Mouse (Mus musculus) erythroblast, adult 5-6 weeks (primary cell): Measurements from ENCODE around the gene Fam69b. TPM values are rescaled to one million over a fixed set of nuclear protein-coding genes. Genes with fewer than 3 reads are reported as not detected.

Experiments
- ATAC-seq: replicated peaks from 2 replicates; pipeline ENCODE4 v1.8.0; 2016; ENCODE audit warnings: moderate number of reproducible peaks, mild to moderate bottlenecking, moderate TSS enrichment, inconsistent platforms; ENCODE audit not compliant: poor library complexity, low FRiP score, severe bottlenecking
- total RNA-seq, 2 experiments: library from RNA; stranded (forward) in 1 of 2; stranded (reverse) in 1 of 2; fragments of 150-400 nt in 1 of 2; fragments of 200-764, 138-1000 nt in 1 of 2; gene quantifications; 2 replicates each; pipeline versions ENCODE4 v1.2.3 to v1.2.4; 2015 to 2017; ENCODE audit warnings: low replicate concordance in 2 of 2

Fam69b gene
- total RNA-seq, 2 experiments from 2014 or later, result 0.34 TPM; not detected in 1

DNA sequence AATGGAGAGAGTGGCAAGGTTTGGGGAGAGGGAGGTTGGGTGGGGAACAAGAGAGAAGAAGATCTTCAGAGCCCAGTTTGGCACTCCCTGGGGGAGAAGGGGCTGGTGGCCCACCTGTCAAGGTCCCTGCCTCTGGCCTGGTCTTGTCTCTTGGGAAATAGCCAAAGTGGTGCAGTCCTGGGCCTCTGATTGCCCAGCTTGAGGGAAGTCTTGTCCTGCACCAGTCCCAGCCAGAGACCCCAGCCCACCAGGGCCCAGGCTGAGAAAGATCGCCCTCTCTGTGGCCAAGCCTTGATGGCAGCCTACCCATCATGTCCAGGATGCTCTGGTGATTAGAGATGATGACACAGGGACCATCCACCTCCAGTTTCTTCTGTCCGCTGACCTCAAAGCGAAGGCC, 31.4 kb upstream of the Fam69b start:
- no peak for ATAC-seq

DNA sequence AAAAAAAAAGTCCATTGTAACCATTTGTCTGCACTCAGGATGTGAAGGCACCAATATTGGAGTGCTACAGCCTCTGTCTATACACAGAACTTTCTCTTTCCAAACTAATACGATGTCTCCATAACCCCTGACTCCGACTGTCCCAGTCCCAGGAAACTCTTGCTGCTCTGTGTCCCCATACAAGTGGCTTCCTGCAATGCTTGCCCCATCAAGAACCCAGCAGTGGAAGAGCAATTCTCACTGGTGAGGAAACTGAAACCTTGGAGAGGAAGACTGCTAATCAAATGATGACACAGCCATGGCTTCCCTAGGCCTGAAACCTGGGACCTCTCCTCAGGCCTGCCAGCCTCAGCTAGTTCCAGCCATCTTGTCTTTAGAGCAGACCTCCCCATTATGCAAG, 30.4 kb upstream of the Fam69b start:
- no peak for ATAC-seq

DNA sequence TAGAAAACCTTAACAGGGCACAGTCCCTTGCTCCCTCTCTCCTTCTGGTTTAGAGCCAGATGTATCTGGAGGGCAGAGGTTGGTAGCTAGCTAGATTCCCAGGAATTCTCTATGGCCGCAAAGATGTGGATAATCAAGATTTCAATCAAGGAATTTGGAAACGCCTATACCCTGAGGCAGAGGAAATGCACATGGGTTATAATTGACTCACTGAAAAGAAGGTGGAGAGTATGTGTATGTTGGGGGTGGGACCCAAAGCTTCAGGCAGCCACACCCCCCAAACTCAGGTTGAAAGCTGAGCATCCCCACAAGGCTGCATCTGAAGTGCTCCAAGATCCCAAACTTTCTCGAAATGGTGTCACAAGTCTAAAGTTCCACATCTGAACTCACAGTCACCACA, 29.8 kb upstream of the Fam69b start:
- no peak for ATAC-seq

DNA sequence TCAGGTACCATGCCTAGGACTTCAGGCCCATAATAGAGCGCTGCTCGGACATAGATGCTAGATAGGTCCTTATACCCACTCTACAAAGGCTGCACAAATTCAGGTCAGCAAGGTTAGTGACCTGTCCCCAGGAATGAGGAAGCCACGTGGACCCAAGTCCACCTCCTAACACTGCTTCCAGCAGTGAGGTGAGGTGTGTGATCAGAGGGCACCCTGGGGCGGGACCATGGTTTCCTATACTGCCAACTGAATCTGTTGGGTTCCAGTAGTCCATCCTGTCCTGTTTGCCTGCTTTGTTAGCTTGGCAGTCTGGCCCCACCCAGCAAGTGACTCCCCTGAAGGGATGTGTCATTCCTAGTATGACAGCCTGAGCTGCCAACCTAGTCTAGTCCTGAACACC, 28.3 kb upstream of the Fam69b start:
- no peak for ATAC-seq

DNA sequence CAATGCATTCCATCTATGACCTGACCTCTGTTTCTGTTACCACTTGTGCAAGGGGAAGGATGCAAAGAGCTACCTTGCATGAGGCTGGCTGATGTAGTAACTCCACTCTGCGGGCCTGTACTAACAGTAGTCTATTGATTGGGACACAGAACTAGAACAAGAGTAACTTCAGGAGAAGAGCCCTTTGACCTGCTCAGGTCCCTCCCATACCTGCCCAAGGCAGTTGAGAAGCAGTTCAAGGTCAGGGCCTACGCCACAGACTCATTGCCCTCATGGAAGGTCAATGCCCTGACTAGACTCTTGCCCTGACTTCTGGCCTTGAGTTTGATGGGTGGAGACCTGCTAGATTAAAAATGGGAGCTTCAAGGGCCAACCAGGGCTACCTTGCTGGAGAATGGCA, 27.6 kb upstream of the Fam69b start:
- no peak for ATAC-seq

DNA sequence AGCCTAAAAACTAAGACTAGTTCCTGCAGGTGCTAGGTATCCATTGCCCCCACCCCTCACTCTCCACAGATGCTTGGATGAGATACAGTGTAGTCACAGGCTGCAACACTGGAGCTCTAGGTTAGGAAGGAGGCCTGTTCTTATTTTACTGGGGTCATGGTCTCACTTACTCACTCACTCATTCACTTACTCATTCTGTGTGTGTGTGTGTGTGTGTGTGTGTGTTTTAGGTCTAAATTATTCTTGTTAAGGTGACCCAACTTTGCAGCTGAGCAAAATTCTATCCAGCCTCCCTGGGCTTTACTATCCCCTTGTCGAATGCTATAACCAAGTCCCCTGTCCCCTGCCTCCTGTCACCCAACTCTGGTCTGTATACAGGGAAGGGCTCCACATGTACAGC, 26.7 kb upstream of the Fam69b start:
- no peak for ATAC-seq

DNA sequence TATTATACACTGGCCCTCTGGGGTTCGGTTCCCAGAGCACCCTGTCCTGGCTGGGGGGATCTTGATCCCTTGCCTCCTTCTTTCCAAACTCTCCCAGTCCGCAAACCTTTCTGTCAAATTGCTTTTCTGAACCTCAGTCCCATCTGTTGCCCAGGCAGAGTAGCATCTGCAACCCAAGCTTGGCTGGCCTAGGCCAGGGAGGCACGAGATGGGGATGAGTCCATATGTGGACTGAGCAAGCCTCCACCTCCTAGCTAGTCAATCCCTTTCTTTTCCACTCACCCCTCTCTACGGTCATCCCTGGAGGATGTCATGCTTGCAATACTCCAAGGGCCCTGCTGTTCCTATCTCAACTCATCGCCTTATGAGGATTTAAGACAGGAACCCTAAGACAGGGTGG, 25.6 kb upstream of the Fam69b start:
- no peak for ATAC-seq

DNA sequence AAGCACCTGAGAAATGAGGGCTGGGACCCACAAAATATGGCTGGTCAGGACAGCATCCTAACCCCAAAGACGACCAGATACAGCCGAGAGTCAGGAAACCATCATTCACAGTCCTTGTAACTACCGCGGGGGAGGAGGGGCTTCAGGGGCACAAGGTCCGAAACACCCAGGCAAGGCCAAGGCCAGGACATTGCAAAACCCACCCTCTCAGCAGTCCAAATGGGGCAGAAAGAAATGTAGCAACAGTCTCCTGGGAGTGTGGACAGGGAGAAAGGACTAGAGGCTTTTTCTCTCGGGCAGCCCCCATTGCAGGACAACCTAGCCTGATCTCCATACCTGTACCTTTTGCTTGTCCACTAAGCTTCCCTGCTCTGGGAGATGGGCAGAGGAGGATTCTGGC, 25.1 kb upstream of the Fam69b start:
- no peak for ATAC-seq

DNA sequence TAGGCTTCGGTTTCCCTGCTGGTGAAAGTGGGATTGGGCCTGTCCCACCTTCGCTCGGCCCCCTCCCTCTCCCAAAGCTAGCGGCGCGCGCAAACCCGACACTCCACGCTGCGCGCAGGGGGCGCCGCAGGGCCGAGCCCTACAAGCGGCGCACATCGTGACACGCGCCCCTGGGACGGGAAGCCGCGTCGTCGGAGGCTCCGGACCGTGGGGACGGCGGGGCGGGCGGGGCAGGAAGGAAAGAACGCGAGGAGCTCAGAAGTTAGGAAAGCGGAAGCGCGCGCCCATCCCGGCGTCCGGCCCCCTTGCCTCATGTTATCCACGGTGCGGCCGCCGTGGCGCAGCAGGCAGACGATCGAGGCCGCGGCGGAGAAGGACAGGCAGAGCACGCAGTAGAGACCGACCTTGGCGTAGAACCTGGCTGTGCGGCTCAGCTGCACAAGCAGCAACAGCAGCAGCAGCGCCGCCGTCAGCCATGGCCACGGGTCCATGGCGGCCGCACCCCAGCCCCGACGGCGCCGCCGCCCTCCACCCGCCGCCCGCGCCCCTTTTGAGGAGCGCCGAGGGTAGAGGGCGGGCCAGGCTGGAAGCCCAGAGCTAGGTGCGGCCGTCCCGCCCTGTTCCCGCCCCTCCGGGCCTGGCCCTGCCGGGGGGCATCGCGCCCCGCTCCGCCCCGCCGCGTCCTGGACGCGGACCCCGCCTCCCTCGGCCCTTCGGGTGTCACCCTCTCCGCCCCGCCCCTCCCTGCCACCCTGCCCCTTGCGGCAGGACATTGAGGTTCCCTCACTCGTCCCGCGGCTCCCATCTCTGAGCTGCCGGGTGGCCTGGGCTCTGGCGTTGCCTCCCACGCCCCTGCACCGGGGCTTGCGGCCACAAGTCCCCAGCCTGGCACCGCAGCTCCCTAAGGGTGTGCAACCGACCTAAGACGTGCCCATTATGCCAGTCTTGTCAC, 24.3 kb upstream of the Fam69b start, which contains the start of gene Agpat2:
Gene Agpat2 (minus strand): TSS at position 698 of the 952 bp plus-strand sequence.
- ATAC-seq, result no peak

DNA sequence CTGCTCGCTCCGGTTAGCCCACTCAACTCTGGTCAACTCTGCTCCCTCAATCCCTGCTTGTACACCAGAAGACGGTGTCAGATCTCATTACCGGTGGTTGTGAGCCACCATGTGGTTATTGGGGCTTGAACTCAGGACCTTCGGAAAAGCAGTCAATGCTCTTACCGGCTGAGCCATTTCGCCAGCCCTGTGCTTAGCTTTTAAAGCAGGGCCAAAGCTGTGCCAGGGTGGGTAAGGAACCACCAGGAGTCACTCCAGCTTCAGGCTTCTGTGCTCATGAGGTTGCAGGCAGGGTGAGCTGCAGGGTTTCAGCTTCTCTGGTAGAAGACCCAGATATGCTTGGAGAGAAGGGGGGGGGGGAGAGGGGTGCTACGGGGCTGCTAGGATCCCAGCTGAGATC, 22.9 kb upstream of the Fam69b start:
- ATAC-seq, result no peak

DNA sequence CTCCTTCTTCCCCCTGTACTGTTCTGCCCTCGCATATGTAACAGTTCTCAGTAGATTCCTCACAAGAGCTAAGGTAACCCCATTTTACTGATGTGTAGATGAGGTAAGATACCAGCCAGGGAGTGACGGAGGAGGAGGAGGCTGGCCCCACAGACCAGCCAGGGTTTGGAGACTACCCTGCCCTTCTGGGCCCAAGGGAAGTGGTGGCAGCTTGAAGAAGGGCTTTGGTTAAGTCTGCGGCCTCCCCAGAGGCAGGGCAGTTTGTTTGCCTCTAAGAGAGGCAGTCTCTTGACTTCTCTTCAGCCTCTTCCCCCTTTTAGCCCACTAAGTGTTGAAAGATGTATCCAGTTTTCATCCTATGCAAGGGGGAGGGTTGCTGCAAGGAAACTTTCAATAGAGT, 21.7 kb upstream of the Fam69b start:
- no peak for ATAC-seq

DNA sequence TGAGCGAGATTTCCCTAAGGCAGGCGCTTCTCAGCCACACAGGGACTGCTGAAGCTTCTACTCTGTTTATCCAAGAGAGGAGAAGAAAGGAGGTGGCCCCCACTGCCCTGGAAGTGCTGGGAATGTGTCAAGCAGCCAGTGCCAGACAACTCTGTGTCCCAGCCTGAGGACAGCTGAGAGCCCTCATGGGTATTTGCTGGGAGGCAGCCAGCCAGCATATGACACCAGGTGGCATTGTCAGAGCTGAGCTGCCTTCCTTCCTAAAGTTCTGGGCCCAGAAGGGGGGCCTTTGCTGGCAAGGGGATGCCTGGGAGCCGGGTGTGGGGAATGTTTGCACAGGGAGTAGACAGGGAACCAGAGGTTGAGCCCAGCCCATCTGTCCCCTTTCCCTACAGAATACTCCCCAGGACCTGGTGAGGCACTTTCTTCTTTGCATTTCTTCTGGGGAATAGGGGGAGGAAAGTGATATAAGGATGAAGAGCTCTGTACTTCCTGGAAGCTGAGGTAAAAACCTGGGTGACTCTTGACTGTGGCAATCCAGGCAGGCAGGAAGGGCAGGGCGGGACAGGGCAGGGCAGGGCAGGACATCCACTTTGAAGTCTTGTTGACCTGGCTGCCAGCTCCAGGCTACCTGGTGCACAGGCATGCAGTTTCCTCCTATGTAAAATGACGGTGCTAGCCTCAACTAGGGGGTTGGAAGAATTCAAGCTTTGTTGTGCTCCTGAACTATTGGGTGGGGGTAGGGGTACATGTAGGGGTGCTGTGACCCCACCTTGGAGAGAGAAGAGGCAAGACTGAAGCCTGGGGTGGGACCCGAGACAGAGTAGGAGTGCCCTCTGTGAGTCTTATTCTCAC, 21.0 kb upstream of the Fam69b start:
- no peak for ATAC-seq

DNA sequence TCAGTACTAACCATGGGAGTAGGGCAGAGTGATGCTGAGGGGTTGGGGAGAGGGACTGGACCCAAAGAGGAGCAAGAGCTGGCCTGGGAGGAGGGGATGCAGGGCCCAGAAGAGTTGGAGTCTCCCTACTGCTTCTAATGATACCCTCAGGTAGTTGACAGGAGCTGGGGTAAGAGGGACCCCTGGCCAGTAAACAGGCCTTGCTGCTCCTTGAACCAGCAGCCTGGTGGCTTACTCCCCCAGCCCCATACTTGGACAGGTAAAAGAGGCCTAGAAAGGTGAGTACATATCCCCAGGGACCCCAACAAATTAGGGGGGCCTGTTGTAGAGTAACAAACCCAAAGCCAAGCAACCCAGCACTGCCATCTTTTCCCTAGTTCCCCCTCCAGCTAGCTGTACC, 19.5 kb upstream of the Fam69b start:
- ATAC-seq, result no peak

DNA sequence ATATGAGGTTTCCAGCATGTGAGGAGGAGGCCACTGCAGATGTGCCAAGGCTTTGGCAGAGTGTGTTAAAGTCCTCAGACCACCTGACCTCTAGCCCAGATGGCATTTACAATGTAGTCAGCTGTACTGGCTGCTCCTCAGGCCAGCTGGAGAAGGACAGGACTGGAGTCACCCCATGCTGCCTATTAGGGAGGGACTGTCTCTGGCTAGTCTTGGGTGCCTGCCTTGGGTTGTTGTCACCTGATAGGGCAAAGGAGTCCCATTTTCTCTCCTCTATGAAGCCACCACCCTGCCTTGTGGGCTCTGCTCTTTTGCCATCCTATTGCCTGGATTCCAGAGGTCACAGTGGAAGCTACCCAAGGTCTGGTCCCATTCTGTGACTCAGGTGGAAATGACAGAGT, 19.0 kb upstream of the Fam69b start:
- ATAC-seq, result no peak

DNA sequence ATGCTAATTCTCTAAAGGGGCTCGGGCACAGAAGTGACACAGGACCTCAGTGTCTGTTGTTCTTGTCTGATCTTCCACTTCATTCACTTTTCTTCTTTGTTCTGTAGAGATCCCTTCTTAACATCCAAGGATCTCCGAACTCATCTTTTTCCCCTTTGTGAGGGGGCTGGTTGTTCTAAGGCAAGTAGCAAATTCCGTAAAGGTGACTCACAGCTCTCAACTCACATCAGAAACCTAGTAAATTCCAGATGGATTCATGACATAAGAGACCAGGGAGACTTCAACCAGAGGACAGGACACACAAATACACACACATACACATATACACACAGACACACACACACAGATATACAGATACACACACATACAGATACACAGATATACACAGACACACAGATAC, 17.7 kb upstream of the Fam69b start:
- no peak for ATAC-seq

DNA sequence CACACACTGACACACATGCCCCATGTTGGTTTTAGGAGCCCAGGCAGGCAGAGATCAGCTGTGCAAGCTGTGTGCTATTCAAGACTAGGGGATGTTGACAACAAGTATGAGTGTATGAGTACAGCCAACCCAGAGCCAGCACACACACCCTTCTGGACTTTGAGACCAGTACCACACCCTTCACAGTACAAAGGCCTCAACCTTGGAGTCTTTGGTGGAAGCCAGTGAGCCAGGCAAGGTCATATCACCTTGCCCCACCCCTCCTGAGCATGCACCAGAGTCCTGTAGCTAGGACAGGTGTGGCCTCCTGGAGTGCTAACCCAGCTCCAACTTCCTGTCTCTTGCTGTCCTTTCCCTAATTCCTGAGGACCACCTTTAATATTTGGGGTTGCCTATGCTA, 17.2 kb upstream of the Fam69b start:
- no peak for ATAC-seq

DNA sequence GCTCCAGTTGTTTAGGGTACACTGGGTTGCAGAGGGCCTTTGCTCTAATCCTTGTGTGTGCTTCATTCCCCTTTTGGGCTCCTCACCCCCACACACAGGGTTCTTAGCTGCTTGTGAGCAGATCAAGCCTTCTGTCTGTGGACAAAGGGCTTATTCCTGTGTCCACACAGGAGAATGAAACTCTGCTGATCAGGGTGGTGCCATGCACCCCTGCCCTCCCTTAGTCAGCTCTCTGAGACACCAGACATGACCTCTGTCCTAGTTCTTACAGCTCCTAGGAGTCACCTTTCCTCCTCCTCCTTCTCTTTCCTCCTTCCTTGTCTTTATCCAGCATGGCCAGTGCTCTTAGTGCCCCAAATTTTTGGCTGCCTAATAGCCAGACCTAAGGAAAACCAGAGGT, 16.4 kb upstream of the Fam69b start:
- ATAC-seq, result no peak

DNA sequence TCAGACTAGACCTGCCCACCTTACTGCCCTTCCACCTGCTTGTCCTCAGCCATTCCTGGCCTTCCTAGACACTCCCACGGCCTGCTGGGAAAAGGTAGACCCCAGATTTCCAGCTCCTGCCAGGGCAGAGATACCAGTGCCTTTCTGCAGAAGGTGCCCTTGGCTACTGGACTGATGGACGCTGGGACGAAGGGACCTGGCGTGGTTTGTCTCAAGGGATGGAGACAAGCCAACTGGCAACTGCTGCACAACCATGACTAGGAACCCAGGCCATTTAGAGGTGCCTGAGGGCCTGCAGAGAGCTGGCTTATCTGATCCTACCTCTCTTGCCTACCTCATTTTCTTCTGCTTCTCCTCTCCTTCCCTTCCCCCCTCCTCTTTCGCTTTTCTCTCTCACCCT, 13.4 kb upstream of the Fam69b start:
- ATAC-seq, result no peak

DNA sequence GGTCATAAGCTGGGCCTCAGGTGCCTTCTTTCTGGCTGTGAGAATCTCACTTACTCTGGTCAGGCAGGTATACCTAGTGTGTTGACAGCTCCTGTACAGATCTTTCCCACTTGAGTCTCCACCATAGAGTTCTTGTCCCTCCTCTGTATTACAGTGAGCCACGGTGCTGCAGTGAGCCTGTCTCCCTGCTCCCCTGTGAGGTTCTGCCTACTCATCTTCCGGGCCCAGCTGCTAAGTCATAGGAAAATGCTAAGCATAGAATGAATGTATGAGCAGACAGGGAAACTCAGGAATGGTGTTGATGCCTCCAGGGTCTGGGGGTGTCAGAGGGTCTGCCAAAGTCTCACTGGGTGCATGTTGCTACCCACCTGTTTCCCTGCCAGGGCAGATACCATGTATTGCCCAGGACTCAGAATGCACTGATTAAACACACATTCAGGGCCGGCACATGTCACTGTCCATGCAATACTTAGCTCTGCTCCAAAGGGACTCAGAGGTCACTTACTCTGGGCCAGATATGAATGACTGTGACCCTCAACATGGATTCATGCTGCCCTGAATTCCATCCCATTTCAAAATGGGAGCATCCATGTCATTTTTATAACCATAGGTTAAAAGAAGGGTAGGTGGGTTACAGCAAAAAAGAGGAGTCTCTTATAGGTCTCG, 12.7 kb upstream of the Fam69b start:
- no peak for ATAC-seq

DNA sequence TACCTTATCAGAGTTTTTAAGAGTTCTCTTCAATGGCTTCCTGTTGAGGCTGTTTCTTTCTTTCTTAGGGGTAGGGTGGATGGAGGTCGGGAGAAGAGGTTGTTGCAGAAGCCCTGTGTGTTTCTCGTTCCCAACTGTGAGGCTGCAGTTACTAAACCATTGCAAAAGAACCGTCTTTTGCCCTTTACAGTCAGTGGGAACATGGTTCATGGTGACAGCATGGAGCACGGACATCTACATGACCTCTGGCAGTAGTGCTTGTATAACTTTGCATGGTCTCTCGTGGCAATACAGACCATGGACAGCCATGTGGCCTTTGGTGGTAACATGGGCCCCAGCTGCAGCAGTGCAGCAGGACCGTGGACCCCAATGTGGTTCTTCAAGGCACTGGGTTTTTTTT, 10.9 kb upstream of the Fam69b start:
- no peak for ATAC-seq
